ENCODE assay signal across 22 mouse cellular contexts in the genomic region with DNA sequence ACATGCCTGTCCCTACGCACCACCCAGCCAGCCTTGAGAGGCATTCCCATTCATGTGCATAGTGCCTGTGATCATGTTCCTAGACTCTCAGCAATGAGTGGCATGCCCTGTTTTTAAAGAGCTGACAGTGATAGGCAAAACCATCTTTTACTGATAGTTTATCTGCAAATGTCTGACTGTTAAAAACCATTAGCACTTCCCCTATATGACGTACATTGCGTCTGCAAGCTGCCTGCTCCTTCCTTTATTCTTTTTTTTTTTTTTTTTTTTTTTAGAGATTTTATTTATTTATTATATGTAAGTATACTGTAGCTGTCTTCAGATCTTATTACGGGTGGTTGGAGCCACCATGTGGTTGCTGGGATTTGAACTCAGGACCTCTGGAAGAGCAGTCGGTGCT.
A peak's percentile ranks its signal among the peaks of the same experiment; 100 is the strongest.
DNase-seq lines count a peak whose midpoint lies in the region; ATAC-seq and TF ChIP-seq lines count a peak whose summit lies in the region.
"Had no signal": no experiment of that assay in that cellular context is flagged by ENCODE, and none has a peak within 500 bp of the region (broad histone marks: within the 10 kb centered on the region; RNA-seq: fewer than 3 reads in every experiment).

No protein-coding gene starts in this region.

- H3K4me3 ChIP-seq in left cerebral cortex, adult 2 months: no peak overlapping the region
- no peak overlapping the region for H3K4me3 ChIP-seq in MEL (ENCODE audit: control insufficient read depth in 1 of 2, insufficient read depth in 1 of 2, low read depth in 2 of 2, low read length in 2 of 2)
- H3K4me3 ChIP-seq in embryonic fibroblast, embryonic 13.5 days (ENCODE audit: insufficient read depth, low read length): no peak overlapping the region
- no peak overlapping the region for H3K4me3 ChIP-seq in liver, embryonic 11.5 days (ENCODE audit: low read depth, low read length)

- peak overlapping the region; percentile 45 for H3K27ac ChIP-seq in left cerebral cortex, adult 2 months
- H3K27ac ChIP-seq in MEL (ENCODE audit: control insufficient read depth, low read depth, low read length): no peak overlapping the region
- H3K27ac ChIP-seq in embryonic fibroblast, embryonic 13.5 days (ENCODE audit: insufficient read depth, low read length): peak overlapping the region; percentile 30; the same call in 1 of the 2 replicates
- H3K27ac ChIP-seq in liver, embryonic 11.5 days (ENCODE audit: low read depth, low read length): no peak overlapping the region

- no peak for TF ChIP-seq CTCF in left cerebral cortex, adult 2 months (IDR thresholded peaks at IDR 0.05)
- TF ChIP-seq CTCF in MEL (IDR thresholded peaks at IDR 0.05 in 2 of 3, conservative IDR thresholded peaks at IDR 0.05 in 1 of 3; ENCODE audit: control insufficient read depth in 1 of 3, insufficient read depth in 1 of 3, low read depth in 2 of 3, low read length in 3 of 3, poor library complexity in 1 of 3, severe bottlenecking in 1 of 3): no peak
- TF ChIP-seq CTCF in embryonic fibroblast, embryonic 13.5 days (IDR thresholded peaks at IDR 0.05; ENCODE audit: borderline replicate concordance, insufficient read depth, low read length): no peak

- no peak for DNase-seq in left cerebral cortex, adult 2 months (ENCODE audit: extremely low spot score in 1 of 2, low spot score in 2 of 2)
- DNase-seq in left cerebral cortex, adult 8-10 months (ENCODE audit: low spot score in 2 of 2): no peak
- peak; percentile 50 for DNase-seq in MEL (ENCODE audit: low read depth, low spot score)
- DNase-seq in adrenal gland, postnatal 36 days: no peak
- DNase-seq in liver, embryonic 11.5 days (ENCODE audit: low spot score): no peak
- DNase-seq: adrenal gland, adult 2 months; adrenal gland, adult 8-10 months; adrenal gland, postnatal 10 days; adrenal gland, postnatal 14 days; adrenal gland, postnatal 25 days; B cell, adult 2 months; cerebellum, adult 11 months; cerebellum, adult 11-12 months; cerebellum, adult 18-20 months; cerebellum, adult 2 months; cerebellum, adult 8-10 months had no signal

- no peaks in the 10 kb centered on the region for H3K27me3 ChIP-seq in MEL (ENCODE audit: control insufficient read depth in 1 of 2, insufficient read depth in 2 of 2, low read length in 2 of 2)
- H3K27me3 ChIP-seq in liver, embryonic 11.5 days (replicated peaks; ENCODE audit: control insufficient read depth, insufficient read depth, low read length): no peaks in the 10 kb centered on the region
- H3K27me3 ChIP-seq: CH12.LX, Patski had no signal

- H3K4me1 ChIP-seq in MEL (ENCODE audit: control insufficient read depth in 1 of 2, insufficient read depth in 2 of 2, low read length in 2 of 2): no peaks in the 10 kb centered on the region
- 0 out of 2 replicates have a peak, but pooled peaks cover 2% of the 10 kb centered on the region for H3K4me1 ChIP-seq in embryonic fibroblast, embryonic 13.5 days (ENCODE audit: control insufficient read depth, insufficient read depth, low read length)
- H3K4me1 ChIP-seq in liver, embryonic 11.5 days (replicated peaks; ENCODE audit: control insufficient read depth, insufficient read depth, low read length): no peaks in the 10 kb centered on the region

- H3K9me3 ChIP-seq in MEL (replicated peaks; ENCODE audit: insufficient read depth, low read length): no peaks in the 10 kb centered on the region
- no peaks in the 10 kb centered on the region for H3K9me3 ChIP-seq in liver, embryonic 11.5 days (ENCODE audit: control insufficient read depth, low read length)
- H3K9me3 ChIP-seq: G1E had no signal

- ATAC-seq in liver, embryonic 11.5 days (replicated peaks; ENCODE audit: low FRiP score): no peak
- ATAC-seq: activated CD4-positive, CD25-positive, alpha-beta regulatory T cell, adult 4 months; CD4-positive, CD25-positive, alpha-beta regulatory T cell, adult 4 months; Patski had no signal

- H3K79me2 ChIP-seq in MEL (ENCODE audit: control insufficient read depth, insufficient read depth, low read length, poor library complexity): no peaks in the 10 kb centered on the region

- no peak overlapping the region for H3K9ac ChIP-seq in MEL (ENCODE audit: control insufficient read depth, low read depth, low read length, poor library complexity, severe bottlenecking)
- no peak overlapping the region for H3K9ac ChIP-seq in liver, embryonic 11.5 days (ENCODE audit: low read depth, low read length)

- H3K36me3 ChIP-seq in MEL (ENCODE audit: control insufficient read depth in 1 of 2, insufficient read depth in 2 of 2, low read length in 2 of 2): peaks cover 5 to 39% of the 10 kb centered on the region in 2 experiments
- peaks cover 4% of the 10 kb centered on the region; the same call in 1 of the 2 replicates for H3K36me3 ChIP-seq in liver, embryonic 11.5 days (ENCODE audit: control insufficient read depth, insufficient read depth, low read length)
- H3K36me3 ChIP-seq: G1E had no signal

- intact Hi-C loops in left cerebral cortex, adult 2 months (cut with DNase I): loop anchor here (2.0 to 5.0 kb wide), 4 partner anchors 65 to 205 kb away; a partner anchor contains a TSS

- TF ChIP-seq POLR2A in MEL (IDR thresholded peaks at IDR 0.05; ENCODE audit: control insufficient read depth in 1 of 2, insufficient read depth in 1 of 2, low read depth in 1 of 2, low read length in 2 of 2, poor library complexity in 1 of 2): no peak
- TF ChIP-seq POLR2A in embryonic fibroblast, embryonic 13.5 days (IDR thresholded peaks at IDR 0.05; ENCODE audit: low read depth, low read length): no peak

- TF ChIP-seq RAD21 in MEL (IDR thresholded peaks at IDR 0.05; ENCODE audit: low read depth, low read length): no peak

- no peak overlapping the region for H3K4me2 ChIP-seq in liver, embryonic 11.5 days

- 89% methylated on average over 5 of the region's 5 CpGs for WGBS in liver, embryonic 11.5 days

- TF ChIP-seq EP300 in MEL (IDR thresholded peaks at IDR 0.05; ENCODE audit: low read depth in 1 of 2, low read length in 2 of 2): peak in 1 of 2 experiments; percentile 36; a peak in 1 of 4 replicates

TF ChIP-seq in MEL, 35 proteins besides CTCF, POLR2A, EP300 and RAD21:
- 0 out of 2 replicates have a peak, but pooled peaks have one; percentile 7 for TF ChIP-seq MYB (IDR thresholded peaks at IDR 0.05; ENCODE audit: low read depth, low read length)
- TF ChIP-seq CHD2 (IDR thresholded peaks at IDR 0.05; ENCODE audit: low read length): no peak
- TF ChIP-seq ZMIZ1 (IDR thresholded peaks at IDR 0.05; ENCODE audit: low read depth, low read length): no peak
- peak; percentile 17; the same call in 1 of the 2 replicates for TF ChIP-seq TCF12 (IDR thresholded peaks at IDR 0.05; ENCODE audit: low read depth, low read length)
- TF ChIP-seq MAZ (IDR thresholded peaks at IDR 0.05; ENCODE audit: low read depth, low read length): no peak
- TF ChIP-seq ZKSCAN1 (IDR thresholded peaks at IDR 0.05; ENCODE audit: low read depth, low read length): no peak
- TF ChIP-seq HCFC1 (IDR thresholded peaks at IDR 0.05; ENCODE audit: low read depth, low read length): no peak
- peak; percentile 48 for TF ChIP-seq SIN3A (IDR thresholded peaks at IDR 0.05; ENCODE audit: low read length)
- peak; percentile 43; the same call in 1 of the 2 replicates for TF ChIP-seq ETS1 (IDR thresholded peaks at IDR 0.05; ENCODE audit: low read depth, low read length)
- 0 out of 2 replicates have a peak, but pooled peaks have one; percentile 10 for TF ChIP-seq TBP (IDR thresholded peaks at IDR 0.05; ENCODE audit: low read depth, low read length)
- TF ChIP-seq MAFK (IDR thresholded peaks at IDR 0.05; ENCODE audit: borderline replicate concordance, low read depth, low read length): no peak
- no peak for TF ChIP-seq E2F4 (IDR thresholded peaks at IDR 0.05; ENCODE audit: borderline replicate concordance, low read depth, low read length)
- TF ChIP-seq MXI1 (IDR thresholded peaks at IDR 0.05; ENCODE audit: low read depth, low read length): peak; percentile 58; the same call in 1 of the 2 replicates
- no peak for TF ChIP-seq TAL1 (IDR thresholded peaks at IDR 0.05; ENCODE audit: low read length)
- TF ChIP-seq ZNF384 (IDR thresholded peaks at IDR 0.05; ENCODE audit: low read depth, low read length): peak; percentile 91
- no peak for TF ChIP-seq SMC3 (IDR thresholded peaks at IDR 0.05; ENCODE audit: low read depth, low read length)
- TF ChIP-seq BHLHE40 (IDR thresholded peaks at IDR 0.05; ENCODE audit: borderline replicate concordance, low read depth, low read length): no peak
- TF ChIP-seq KAT2A (conservative IDR thresholded peaks at IDR 0.05; ENCODE audit: low read depth, low read length): no peak

Comparison
In these comparisons a context has a peak if more than half of its experiments do, and no peak if none do; other contexts are left out.
1. H3K27ac ChIP-seq: peak in left cerebral cortex, adult 2 months (single experiment) and embryonic fibroblast, embryonic 13.5 days (single experiment); none in MEL (single experiment) and liver, embryonic 11.5 days (single experiment).